Mouse (Mus musculus): Measurements from ENCODE around the gene Scamp1.

GRCm38 (mm10) chr13:94295922-94296321 lies 10.3 kb upstream of the Scamp1 start:
- TF ChIP-seq CTCF (IDR thresholded peaks at IDR 0.05; ENCODE audit: extremely low read depth, insufficient read depth, insufficient read length, insufficient replicate concordance) = no peak
- no peak for TF ChIP-seq POLR2A (IDR thresholded peaks at IDR 0.05; ENCODE audit: low read depth, low read length)

All from spleen, adult 2 months (tissue).